Mouse (Mus musculus) megakaryocyte, embryonic 14.5 days (primary cell): ENCODE measurements at regions not wholly inside any gene's neighbourhood (a gene's known extent, or its start where the extent isn't known, plus 50 kb on each side); places are given as distances from the start of the nearest gene placed in this dataset.

Experiments
- H3K27me3 ChIP-seq: replicated peaks from 2 replicates; pipeline ENCODE3; 2012; ENCODE audit warnings: inconsistent platforms
- H3K36me3 ChIP-seq: replicated peaks from 2 replicates; pipeline ENCODE3; 2012; ENCODE audit warnings: low read length, inconsistent platforms, mixed read lengths
- H3K4me1 ChIP-seq: 2 replicates; pipeline ENCODE4 v1.6.1; 2012; ENCODE audit warnings: inconsistent platforms
- H3K4me3 ChIP-seq: replicated peaks from 2 replicates; pipeline ENCODE3; 2012; ENCODE audit warnings: moderate library complexity, mild to moderate bottlenecking, inconsistent platforms
- H3K9me3 ChIP-seq: 2 replicates; pipeline ENCODE4 v1.6.1; 2012; ENCODE audit warnings: inconsistent platforms
- FLI1 ChIP-seq: IDR thresholded peaks from 2 replicates; pipeline ENCODE4 v1.6.1; 2012; ENCODE audit warnings: low read length, inconsistent platforms, mixed read lengths
- GATA1 ChIP-seq: IDR thresholded peaks from 3 replicates; pipeline ENCODE4 v1.6.1; 2012; ENCODE audit warnings: mixed read lengths, low read length, inconsistent platforms, borderline replicate concordance

- no peaks in the 10 kb centered on the region for H3K36me3 ChIP-seq
- H3K27me3 ChIP-seq, result peaks cover 4% of the 10 kb centered on the region
- no peaks in the 10 kb centered on the region for H3K4me1 ChIP-seq
- H3K9me3 ChIP-seq, result no peaks in the 10 kb centered on the region
- no peak overlapping the region for H3K4me3 ChIP-seq
- no peak for TF ChIP-seq FLI1
- TF ChIP-seq GATA1, result no peak
Measured at GRCm38 (mm10) chr19:28732998-28733397, 53.1 kb upstream of the Glis3 start.

- Histone ChIP-seq H3K27me3 (peaks cover 3% of the 10 kb centered on the region), H3K36me3 (no peaks in the 10 kb centered on the region), H3K9me3 (no peaks in the 10 kb centered on the region), H3K4me3 (no peak overlapping the region), H3K4me1 (no peaks in the 10 kb centered on the region)
- no peak for TF ChIP-seq GATA1
- no peak for TF ChIP-seq FLI1
Measured at GRCm38 (mm10) chr19:28733781-28734180, 53.9 kb upstream of the Glis3 start.

GRCm38 (mm10) chr19:28743176-28743793 is 63.4 kb upstream of the Glis3 start:
- peaks cover 5% of the 10 kb centered on the region for H3K4me1 ChIP-seq
- no peaks in the 10 kb centered on the region for H3K9me3 ChIP-seq
- no peaks in the 10 kb centered on the region for H3K36me3 ChIP-seq
- H3K4me3 ChIP-seq, result no peak overlapping the region
- TF ChIP-seq GATA1 (no peak), FLI1 (no peak)
- H3K27me3 ChIP-seq, result peaks cover 1% of the 10 kb centered on the region

GRCm38 (mm10) chr19:28745105-28745504 is 65.2 kb upstream of the Glis3 start:
- peaks cover 1% of the 10 kb centered on the region for H3K27me3 ChIP-seq
- no peaks in the 10 kb centered on the region for H3K36me3 ChIP-seq
- peaks cover 5% of the 10 kb centered on the region for H3K4me1 ChIP-seq
- no peak overlapping the region for H3K4me3 ChIP-seq
- no peak for TF ChIP-seq FLI1
- no peak for TF ChIP-seq GATA1
- no peaks in the 10 kb centered on the region for H3K9me3 ChIP-seq

GRCm38 (mm10) chr19:28745534-28745933 is 65.7 kb upstream of the Glis3 start:
- Histone ChIP-seq H3K36me3 (no peaks in the 10 kb centered on the region), H3K27me3 (peaks cover 1% of the 10 kb centered on the region), H3K4me1 (peaks cover 5% of the 10 kb centered on the region), H3K4me3 (no peak overlapping the region), H3K9me3 (no peaks in the 10 kb centered on the region)
- TF ChIP-seq FLI1, result no peak
- TF ChIP-seq GATA1, result no peak

GRCm38 (mm10) chr19:28751091-28751490 is 71.2 kb upstream of the Glis3 start:
- TF ChIP-seq GATA1 (no peak), FLI1 (no peak)
- H3K27me3 ChIP-seq, result peaks cover 3% of the 10 kb centered on the region
- H3K9me3 ChIP-seq, result no peaks in the 10 kb centered on the region
- H3K4me1 ChIP-seq, result no peaks in the 10 kb centered on the region
- no peak overlapping the region for H3K4me3 ChIP-seq
- no peaks in the 10 kb centered on the region for H3K36me3 ChIP-seq

- no peaks in the 10 kb centered on the region for H3K4me1 ChIP-seq
- no peaks in the 10 kb centered on the region for H3K9me3 ChIP-seq
- H3K36me3 ChIP-seq, result no peaks in the 10 kb centered on the region
- H3K27me3 ChIP-seq, result no peaks in the 10 kb centered on the region
- no peak for TF ChIP-seq GATA1
- H3K4me3 ChIP-seq, result no peak overlapping the region
Measured at GRCm38 (mm10) chr19:28758854-28759253, 76.0 kb upstream of the Slc1a1 start.

GRCm38 (mm10) chr19:28764795-28765360 is 70.0 kb upstream of the Slc1a1 start:
- H3K4me1 ChIP-seq, result no peaks in the 10 kb centered on the region
- no peaks in the 10 kb centered on the region for H3K9me3 ChIP-seq
- H3K27me3 ChIP-seq, result peaks cover 7% of the 10 kb centered on the region
- no peaks in the 10 kb centered on the region for H3K36me3 ChIP-seq
- no peak overlapping the region for H3K4me3 ChIP-seq
- TF ChIP-seq FLI1 (no peak), GATA1 (no peak)

GRCm38 (mm10) chr19:28768218-28768617 is 66.6 kb upstream of the Slc1a1 start:
- Histone ChIP-seq H3K4me1 (peaks cover 11% of the 10 kb centered on the region), H3K4me3 (no peak overlapping the region), H3K36me3 (no peaks in the 10 kb centered on the region), H3K27me3 (peaks cover 7% of the 10 kb centered on the region), H3K9me3 (no peaks in the 10 kb centered on the region)
- TF ChIP-seq FLI1, result no peak
- no peak for TF ChIP-seq GATA1

- H3K27me3 ChIP-seq, result peaks cover 7% of the 10 kb centered on the region
- TF ChIP-seq GATA1, result no peak
- TF ChIP-seq FLI1, result no peak
- peak overlapping the region; percentile 75 for H3K4me3 ChIP-seq
- H3K9me3 ChIP-seq, result no peaks in the 10 kb centered on the region
- H3K36me3 ChIP-seq, result no peaks in the 10 kb centered on the region
- peaks cover 11% of the 10 kb centered on the region for H3K4me1 ChIP-seq
Measured at GRCm38 (mm10) chr19:28770419-28770818, 64.4 kb upstream of the Slc1a1 start.
